Mouse (Mus musculus) lung, embryonic 16.5 days (tissue): ENCODE measurements at regions not wholly inside any gene's neighbourhood (a gene's known extent, or its start where the extent isn't known, plus 50 kb on each side); places are given as distances from the start of the nearest gene placed in this dataset.

Source experiments
- ATAC-seq: fragments of 200-750 bp; cut with Nextera tagmentation; 2 replicates; pipeline ENCODE4 v1.8.0; 2017; ENCODE audit warnings: low read depth, mild to moderate bottlenecking, moderate library complexity
- H3K27ac ChIP-seq: fragments of 300-500 bp; sonication (generic); 2 replicates; pipeline ENCODE4 v1.5.1; 2014; ENCODE audit warnings: mild to moderate bottlenecking, control low read depth, low read length
- H3K27me3 ChIP-seq: fragments of 300-500 bp; sonication (generic); 2 replicates; pipeline ENCODE4 v1.6.1; 2014; ENCODE audit warnings: low read depth, low read length, mixed read lengths; ENCODE audit not compliant: control insufficient read depth, insufficient read depth
- H3K36me3 ChIP-seq: fragments of 300-500 bp; sonication (generic); 2 replicates; pipeline ENCODE4 v1.6.1; 2014; ENCODE audit warnings: low read length; ENCODE audit not compliant: control insufficient read depth, insufficient read depth
- H3K4me1 ChIP-seq: fragments of 300-500 bp; sonication (generic); replicated peaks from 2 replicates; pipeline ENCODE4 v1.6.1; 2014; ENCODE audit warnings: low read length, mixed read lengths; ENCODE audit not compliant: control insufficient read depth, insufficient read depth
- H3K4me2 ChIP-seq: fragments of 300-500 bp; sonication (generic); 2 replicates; pipeline ENCODE4 v1.6.1; 2014; ENCODE audit warnings: low read depth, low read length, control low read depth
- H3K4me3 ChIP-seq: fragments of 300-500 bp; sonication (generic); 2 replicates; pipeline ENCODE4 v1.5.1; 2014; ENCODE audit warnings: mild to moderate bottlenecking, low read length, control low read depth
- H3K9ac ChIP-seq: fragments of 300-500 bp; sonication (generic); 2 replicates; pipeline ENCODE4 v1.6.1; 2014; ENCODE audit warnings: low read length, control low read depth
- H3K9me3 ChIP-seq: fragments of 300-500 bp; sonication (generic); 2 replicates; pipeline ENCODE4 v1.6.1; 2016; ENCODE audit warnings: low read length; ENCODE audit not compliant: control insufficient read depth
- WGBS: fragments of 180-500 bp; shearing (Covaris S2); extraction: QIAGEN DNeasy Blood & Tissue Kit; methylation state at CpG from one replicate; pipeline ENCODE4 v1.1.7; 2014; 5-methylcytosine and 5-hydroxymethylcytosine counted together

GRCm38 (mm10) chr9:76734387-76734786 lies 167.5 kb upstream of the Fam83b start:
- H3K9me3 ChIP-seq = no peaks in the 10 kb centered on the region
- 47% methylated on average over 1 of the region's 1 CpGs for WGBS
- H3K27me3 ChIP-seq = no peaks in the 10 kb centered on the region
- H3K4me2 ChIP-seq = no peak overlapping the region
- ATAC-seq = no peak
- no peak overlapping the region for H3K4me3 ChIP-seq
- no peaks in the 10 kb centered on the region for H3K36me3 ChIP-seq
- H3K9ac ChIP-seq = no peak overlapping the region
- H3K27ac ChIP-seq = peak overlapping the region; percentile 21; the same call in 1 of the 2 replicates
- H3K4me1 ChIP-seq = no peaks in the 10 kb centered on the region

- Histone ChIP-seq H3K4me1 (no peaks in the 10 kb centered on the region), H3K36me3 (no peaks in the 10 kb centered on the region), H3K27me3 (no peaks in the 10 kb centered on the region), H3K4me2 (no peak overlapping the region), H3K27ac (peak overlapping the region; percentile 21; the same call in 1 of the 2 replicates), H3K9me3 (no peaks in the 10 kb centered on the region), H3K9ac (no peak overlapping the region), H3K4me3 (no peak overlapping the region)
- peak; percentile 71 for ATAC-seq
These were observed 166.9 kb upstream of the Fam83b start for GRCm38 (mm10) chr9:76733812-76734211.

- H3K4me1 ChIP-seq = no peaks in the 10 kb centered on the region
- H3K27ac ChIP-seq = no peak overlapping the region
- H3K4me3 ChIP-seq = no peak overlapping the region
- ATAC-seq = no peak
- no peaks in the 10 kb centered on the region for H3K9me3 ChIP-seq
- no peaks in the 10 kb centered on the region for H3K27me3 ChIP-seq
- no peaks in the 10 kb centered on the region for H3K36me3 ChIP-seq
- H3K9ac ChIP-seq = no peak overlapping the region
- WGBS = 75% methylated on average over 3 of the region's 3 CpGs
- no peak overlapping the region for H3K4me2 ChIP-seq
These were observed 156.0 kb upstream of the Fam83b start for GRCm38 (mm10) chr9:76722881-76723280.

GRCm38 (mm10) chr9:76715852-76716251 lies 148.9 kb upstream of the Fam83b start:
- no peak for ATAC-seq
- Histone ChIP-seq H3K9ac (no peak overlapping the region), H3K27ac (no peak overlapping the region), H3K27me3 (no peaks in the 10 kb centered on the region), H3K4me1 (no peaks in the 10 kb centered on the region), H3K4me3 (no peak overlapping the region), H3K36me3 (no peaks in the 10 kb centered on the region), H3K4me2 (no peak overlapping the region), H3K9me3 (no peaks in the 10 kb centered on the region)
- WGBS = 84% methylated on average over 1 of the region's 1 CpGs

- no peak overlapping the region for H3K4me2 ChIP-seq
- no peaks in the 10 kb centered on the region for H3K36me3 ChIP-seq
- no peaks in the 10 kb centered on the region for H3K4me1 ChIP-seq
- no peaks in the 10 kb centered on the region for H3K9me3 ChIP-seq
- WGBS = 22% methylated on average over 1 of the region's 1 CpGs
- ATAC-seq = no peak
- H3K4me3 ChIP-seq = no peak overlapping the region
- H3K27me3 ChIP-seq = no peaks in the 10 kb centered on the region
- no peak overlapping the region for H3K27ac ChIP-seq
- H3K9ac ChIP-seq = no peak overlapping the region
These were observed 139.5 kb upstream of the Fam83b start for GRCm38 (mm10) chr9:76706451-76706850.

GRCm38 (mm10) chr9:76705786-76706185 lies 138.9 kb upstream of the Fam83b start:
- H3K4me1 ChIP-seq = no peaks in the 10 kb centered on the region
- no peak for ATAC-seq
- no peaks in the 10 kb centered on the region for H3K9me3 ChIP-seq
- H3K27me3 ChIP-seq = no peaks in the 10 kb centered on the region
- no peak overlapping the region for H3K9ac ChIP-seq
- no peak overlapping the region for H3K4me3 ChIP-seq
- 81% methylated on average over 5 of the region's 5 CpGs for WGBS
- H3K27ac ChIP-seq = no peak overlapping the region
- H3K36me3 ChIP-seq = no peaks in the 10 kb centered on the region
- H3K4me2 ChIP-seq = no peak overlapping the region

- no peak overlapping the region for H3K4me3 ChIP-seq
- ATAC-seq = peak; percentile 60; the same call in 1 of the 2 replicates
- no peak overlapping the region for H3K9ac ChIP-seq
- no peak overlapping the region for H3K4me2 ChIP-seq
- no peaks in the 10 kb centered on the region for H3K27me3 ChIP-seq
- H3K27ac ChIP-seq = no peak overlapping the region
- no peaks in the 10 kb centered on the region for H3K36me3 ChIP-seq
- 50% methylated on average over 4 of the region's 4 CpGs for WGBS
- no peaks in the 10 kb centered on the region for H3K9me3 ChIP-seq
- H3K4me1 ChIP-seq = 0 out of 2 replicates have a peak, but pooled peaks cover 3% of the 10 kb centered on the region
These were observed 128.6 kb upstream of the Fam83b start for GRCm38 (mm10) chr9:76695547-76695946.

GRCm38 (mm10) chr9:76692976-76693375 lies 126.1 kb upstream of the Fam83b start:
- no peak overlapping the region for H3K27ac ChIP-seq
- no peaks in the 10 kb centered on the region for H3K36me3 ChIP-seq
- H3K9me3 ChIP-seq = no peaks in the 10 kb centered on the region
- H3K4me1 ChIP-seq = 0 out of 2 replicates have a peak, but pooled peaks cover 3% of the 10 kb centered on the region
- H3K4me3 ChIP-seq = no peak overlapping the region
- no peaks in the 10 kb centered on the region for H3K27me3 ChIP-seq
- no peak overlapping the region for H3K9ac ChIP-seq
- no peak for ATAC-seq
- WGBS = 60% methylated on average over 4 of the region's 4 CpGs
- no peak overlapping the region for H3K4me2 ChIP-seq

GRCm38 (mm10) chr9:76660848-76661247 lies 93.9 kb upstream of the Fam83b start:
- Histone ChIP-seq H3K27ac (no peak overlapping the region), H3K36me3 (no peaks in the 10 kb centered on the region), H3K9ac (no peak overlapping the region), H3K4me2 (no peak overlapping the region), H3K4me1 (no peaks in the 10 kb centered on the region), H3K27me3 (no peaks in the 10 kb centered on the region), H3K4me3 (no peak overlapping the region), H3K9me3 (no peaks in the 10 kb centered on the region)
- 14% methylated on average over 3 of the region's 3 CpGs for WGBS
- peak; percentile 54; the same call in 1 of the 2 replicates for ATAC-seq

GRCm38 (mm10) chr9:76659798-76660197 lies 92.9 kb upstream of the Fam83b start:
- Histone ChIP-seq H3K27ac (no peak overlapping the region), H3K4me3 (no peak overlapping the region), H3K4me1 (no peaks in the 10 kb centered on the region), H3K27me3 (no peaks in the 10 kb centered on the region), H3K4me2 (no peak overlapping the region), H3K36me3 (no peaks in the 10 kb centered on the region), H3K9me3 (no peaks in the 10 kb centered on the region), H3K9ac (no peak overlapping the region)
- ATAC-seq = no peak
- 40% methylated on average over 3 of the region's 3 CpGs for WGBS
